Mouse (Mus musculus) forebrain, embryonic 10.5 days (tissue): ENCODE data around the gene Pah. TPM values are rescaled to one million over a fixed set of nuclear protein-coding genes. Genes with fewer than 3 reads are reported as not detected.

Source experiments
- DNase-seq: peaks from one replicate; pipeline ENCODE4 v3.0.0-alpha.2; 2017; ENCODE audit warnings: low spot score; ENCODE audit errors: extremely low spot score
- H3K27ac ChIP-seq: fragments of 300-500 bp; sonication (generic); 2 replicates; pipeline ENCODE4 v1.5.1; 2016; ENCODE audit warnings: mild to moderate bottlenecking
- H3K27me3 ChIP-seq: fragments of 300-500 bp; sonication (generic); 2 replicates; pipeline ENCODE4 v1.6.1; 2016; ENCODE audit warnings: mild to moderate bottlenecking; ENCODE audit not compliant: poor library complexity, severe bottlenecking
- H3K36me3 ChIP-seq: fragments of 300-500 bp; sonication (generic); replicated peaks from 2 replicates; pipeline ENCODE4 v1.6.1; 2016; ENCODE audit warnings: mild to moderate bottlenecking, moderate library complexity
- H3K4me1 ChIP-seq: fragments of 300-500 bp; sonication (generic); 2 replicates; pipeline ENCODE4 v1.6.1; 2016
- H3K4me3 ChIP-seq: fragments of 300-500 bp; sonication (generic); 2 replicates; pipeline ENCODE4 v1.5.1; 2016; ENCODE audit warnings: mild to moderate bottlenecking, moderate library complexity
- H3K9me3 ChIP-seq: fragments of 300-500 bp; sonication (generic); 2 replicates; pipeline ENCODE4 v1.6.1; 2016; ENCODE audit warnings: mild to moderate bottlenecking, moderate library complexity
- WGBS: fragments of 180-500 bp; shearing (Covaris S2); methylation state at CpG from one replicate; pipeline ENCODE4 v1.1.7; 2016; 5-methylcytosine and 5-hydroxymethylcytosine counted together
- polyA plus RNA-seq: library from polyadenylated mRNA; unstranded; fragments of >200 nt; fragmentation: Nextera tagmentation; extraction: Ambion mirVana; gene quantifications from 2 replicates; pipeline ENCODE4 v1.2.1, GENCODE M21; 2016

The Pah gene
- polyA plus RNA-seq, 1 experiment from 2014 or later = not detected

DNA sequence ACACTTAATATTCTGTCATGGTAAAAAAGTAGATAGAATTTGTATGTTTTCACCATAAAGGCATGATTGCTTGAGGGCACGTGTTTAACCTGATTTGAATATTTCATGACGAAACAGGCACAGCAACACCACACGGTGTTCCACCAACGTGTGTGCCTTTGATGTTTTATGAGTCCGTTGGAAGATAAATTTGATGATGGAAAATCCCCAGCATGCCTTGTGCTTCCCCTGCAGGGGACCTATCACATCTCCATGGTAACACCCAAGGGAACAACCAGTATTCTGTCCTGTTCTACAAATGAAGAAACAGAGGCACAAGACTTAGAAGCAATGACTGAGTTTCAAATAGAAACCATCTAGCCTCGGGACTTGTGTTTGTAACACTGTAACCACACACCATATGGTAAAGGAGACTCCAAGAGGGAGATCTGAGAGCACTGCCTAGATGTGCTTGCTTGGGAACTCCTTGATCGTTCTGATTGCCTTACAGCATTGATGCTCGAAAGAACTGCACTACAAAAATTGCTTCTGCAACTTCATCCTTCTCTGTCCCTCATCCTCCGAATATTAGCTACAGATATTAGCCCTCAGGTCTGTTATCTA is 75.6 kb downstream of the Pah start:
- Histone ChIP-seq H3K9me3 (no peaks in the 10 kb centered on the region), H3K27ac (no peak overlapping the region), H3K4me3 (no peak overlapping the region), H3K36me3 (no peaks in the 10 kb centered on the region), H3K27me3 (no peaks in the 10 kb centered on the region), H3K4me1 (0 out of 2 replicates have a peak, but pooled peaks cover 10% of the 10 kb centered on the region)
- no peak for DNase-seq
- 73% methylated on average over 9 of the region's 9 CpGs for WGBS

DNA sequence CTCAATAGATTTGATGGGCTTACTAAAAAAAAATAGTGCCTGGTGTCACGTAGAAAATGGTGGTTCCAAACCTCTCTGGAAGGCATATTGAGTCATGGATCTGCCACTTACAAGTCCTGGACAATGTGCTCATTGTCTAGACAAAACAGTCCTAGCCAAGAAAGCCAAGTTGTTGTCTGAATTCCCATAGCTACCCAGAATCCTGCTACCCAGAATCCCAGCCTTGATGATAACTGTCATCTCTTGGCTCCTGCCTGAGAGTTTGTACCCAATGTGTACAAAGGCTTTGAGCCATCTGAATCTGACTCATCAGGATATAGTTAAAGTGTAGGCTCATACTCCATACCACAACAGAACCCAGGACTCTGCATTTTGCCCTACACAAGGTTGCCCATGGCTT is 80.6 kb downstream of the Pah start:
- DNase-seq = no peak
- no peak overlapping the region for H3K27ac ChIP-seq
- H3K9me3 ChIP-seq = no peaks in the 10 kb centered on the region
- H3K36me3 ChIP-seq = no peaks in the 10 kb centered on the region
- H3K4me3 ChIP-seq = no peak overlapping the region
- H3K27me3 ChIP-seq = no peaks in the 10 kb centered on the region
- 0 out of 2 replicates have a peak, but pooled peaks cover 2% of the 10 kb centered on the region for H3K4me1 ChIP-seq
- 79% methylated on average over 1 of the region's 1 CpGs for WGBS

DNA sequence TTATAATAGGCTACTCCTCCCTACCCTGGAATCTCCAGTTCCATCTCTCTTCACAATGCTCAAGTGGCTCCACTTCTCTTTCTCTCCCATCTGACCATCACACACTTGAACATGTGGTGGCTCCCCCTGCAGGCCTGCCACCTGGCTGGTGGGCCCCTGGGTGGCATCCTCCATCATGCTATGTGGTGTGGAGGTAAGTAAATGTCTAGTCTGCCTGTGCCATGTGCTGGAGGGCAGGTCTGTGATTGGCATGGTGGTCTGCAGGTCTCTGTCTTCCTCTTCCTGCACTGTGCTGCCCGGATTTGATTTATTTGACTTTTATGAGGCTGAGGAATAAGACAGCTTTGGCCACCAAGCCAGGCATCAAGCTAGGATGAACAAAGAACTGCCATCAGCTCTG is 103.6 kb downstream of the Pah start:
- Histone ChIP-seq H3K27me3 (no peaks in the 10 kb centered on the region), H3K4me3 (no peak overlapping the region), H3K4me1 (no peaks in the 10 kb centered on the region), H3K27ac (no peak overlapping the region), H3K9me3 (no peaks in the 10 kb centered on the region), H3K36me3 (no peaks in the 10 kb centered on the region)
- WGBS = 69% methylated on average over 1 of the region's 1 CpGs
- DNase-seq = no peak

Other genes starting within 250 kb of the Pah start
- gene Ascl1, start 28.1 kb upstream of the Pah start, polyA plus RNA-seq = 15.6 and 17.3 TPM in 2 replicates